Mouse (Mus musculus): ENCODE measurements around the gene Ccdc88c.
"Not testable (repeated sequence)": the region's sequence is repeated elsewhere in the genome, so short reads cannot be mapped to it uniquely, and the experiment has no call there.

Ccdc88c gene

GRCm38 (mm10) chr12:101016412-101016928 is 12.4 kb downstream of the Ccdc88c start:
- no peak for DNase-seq

DNA sequence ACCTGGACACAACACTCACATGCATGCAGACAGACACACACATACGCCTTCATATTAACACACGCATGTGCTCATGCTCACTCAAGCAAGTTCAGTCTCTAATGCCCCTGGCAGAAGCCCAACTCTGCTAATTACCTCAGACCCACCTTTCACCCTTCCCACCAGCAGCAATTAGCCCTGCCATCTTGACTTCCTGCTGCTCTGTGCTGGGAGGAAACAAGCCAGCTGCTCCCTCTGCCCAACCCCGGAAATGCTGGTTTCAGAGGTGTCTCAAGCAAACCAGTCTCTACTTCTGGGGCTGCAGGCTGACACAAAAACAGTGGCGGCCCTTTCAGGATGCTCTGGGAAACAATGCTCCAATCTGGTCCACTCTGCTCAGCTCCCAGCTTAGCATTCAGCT is 12.9 kb downstream of the Ccdc88c start:
- peak; percentile 69 for DNase-seq

DNA sequence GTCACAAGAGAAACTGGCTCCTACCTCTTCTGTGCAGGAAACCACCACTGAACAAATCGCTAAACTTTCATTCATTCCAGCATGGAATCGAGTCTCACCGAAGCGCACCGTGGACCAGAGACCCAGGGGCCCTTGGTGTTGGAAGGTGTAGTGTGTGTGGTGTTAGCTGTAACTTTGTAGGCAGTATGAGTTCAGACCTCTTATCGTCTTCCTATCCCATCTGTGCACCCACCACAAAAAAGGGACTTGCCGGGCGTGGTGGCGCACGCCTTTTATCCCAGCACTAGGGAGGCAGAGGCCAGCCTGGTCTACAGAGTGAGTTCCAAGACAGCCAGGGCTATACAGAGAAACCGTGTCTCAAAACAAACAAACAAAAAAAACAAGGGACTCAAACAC is 13.7 kb downstream of the Ccdc88c start:
- no peak for DNase-seq

DNA sequence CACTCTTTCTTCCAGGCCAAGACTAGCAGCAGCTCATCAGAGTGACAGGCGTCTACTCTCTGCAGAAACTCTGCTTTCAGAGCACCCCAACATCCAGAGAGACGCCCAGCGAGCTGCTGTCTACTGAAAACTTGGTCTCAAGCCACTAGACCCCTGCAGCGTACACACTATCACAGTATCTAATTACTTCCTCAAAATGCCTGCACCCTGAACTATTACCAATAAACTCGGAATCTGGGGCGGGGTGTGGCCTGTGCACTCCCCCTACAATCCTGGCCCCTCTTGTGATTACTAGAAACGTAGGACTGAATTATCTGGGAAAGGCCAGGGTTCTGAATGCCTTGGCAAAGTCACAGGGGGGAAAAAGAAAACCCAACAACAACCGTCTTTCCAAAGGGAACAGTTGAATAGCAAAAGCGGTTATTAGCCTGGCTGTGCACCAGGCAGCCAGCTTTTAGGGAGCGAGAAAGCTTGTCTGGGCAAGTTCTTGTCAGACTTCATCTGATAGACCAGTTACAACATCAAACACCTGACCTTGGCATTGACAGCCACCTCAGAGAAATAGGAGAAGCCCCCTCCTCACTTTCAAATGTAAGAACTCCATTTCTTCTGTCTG is 14.2 kb downstream of the Ccdc88c start:
- no peak for DNase-seq

DNA sequence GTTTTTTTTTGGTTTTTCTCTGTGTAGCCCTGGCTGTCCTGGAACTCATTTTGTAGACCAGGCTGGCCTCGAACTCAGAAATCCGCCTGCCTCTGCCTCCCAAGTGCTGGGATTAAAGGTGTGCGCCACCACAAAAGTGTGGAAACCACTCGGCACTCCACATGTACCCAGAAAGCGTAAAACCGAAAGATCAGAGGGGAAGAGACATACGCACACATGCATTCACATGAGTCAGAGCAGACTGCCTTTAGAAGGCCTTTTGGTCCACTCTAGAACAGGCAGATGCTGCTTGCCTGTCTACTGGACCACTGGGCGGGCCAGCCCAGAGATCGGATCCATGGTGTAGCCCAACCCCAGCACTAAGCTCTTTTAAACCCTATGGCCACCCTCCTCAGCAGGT is 15.2 kb downstream of the Ccdc88c start:
- not testable (repeated sequence) for DNase-seq

- DNase-seq = no peak
Observed at GRCm38 (mm10) chr12:101013078-101013665, 15.7 kb downstream of the Ccdc88c start.

GRCm38 (mm10) chr12:101012197-101013077 is 16.4 kb downstream of the Ccdc88c start:
- no peak for DNase-seq

- DNase-seq = no peak
Observed at GRCm38 (mm10) chr12:101011017-101011416, 17.8 kb downstream of the Ccdc88c start.

DNA sequence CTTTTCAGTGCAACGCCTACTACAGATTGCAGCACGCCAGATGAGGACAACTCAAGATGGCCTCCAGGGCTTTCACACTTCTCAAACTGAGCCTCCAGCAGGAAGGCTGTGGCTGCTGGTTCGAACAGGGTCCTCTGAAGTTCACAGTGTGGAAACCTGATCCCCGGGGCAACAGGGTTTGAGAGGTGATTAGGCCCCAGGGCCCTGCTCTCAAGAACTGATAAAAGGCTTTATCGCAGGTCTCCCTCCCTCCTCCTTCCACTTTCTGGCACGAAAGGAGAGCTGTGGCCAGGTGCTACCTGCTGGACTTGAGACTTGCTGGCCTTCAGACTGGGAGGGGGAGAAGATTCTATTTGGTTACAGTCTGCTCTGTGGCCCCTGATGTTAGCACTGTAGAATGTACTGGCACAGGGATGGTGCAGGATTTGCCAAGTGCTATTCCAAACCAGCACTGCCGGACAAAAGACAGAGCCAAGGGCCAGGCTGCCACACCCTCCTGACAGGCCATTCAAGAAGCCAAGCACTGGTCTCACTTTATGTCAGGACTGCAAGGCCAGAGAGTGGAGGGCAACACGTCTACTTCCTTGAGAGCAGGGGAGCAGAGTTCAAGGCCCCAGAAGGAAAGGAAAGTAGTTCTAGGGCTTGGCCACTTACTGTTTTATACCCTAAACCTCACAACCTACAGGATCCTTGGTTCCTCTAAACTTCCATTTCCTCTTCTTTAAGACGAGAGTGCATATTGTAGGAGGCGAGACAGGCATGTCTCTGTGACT is 18.5 kb downstream of the Ccdc88c start:
- DNase-seq = no peak

DNA sequence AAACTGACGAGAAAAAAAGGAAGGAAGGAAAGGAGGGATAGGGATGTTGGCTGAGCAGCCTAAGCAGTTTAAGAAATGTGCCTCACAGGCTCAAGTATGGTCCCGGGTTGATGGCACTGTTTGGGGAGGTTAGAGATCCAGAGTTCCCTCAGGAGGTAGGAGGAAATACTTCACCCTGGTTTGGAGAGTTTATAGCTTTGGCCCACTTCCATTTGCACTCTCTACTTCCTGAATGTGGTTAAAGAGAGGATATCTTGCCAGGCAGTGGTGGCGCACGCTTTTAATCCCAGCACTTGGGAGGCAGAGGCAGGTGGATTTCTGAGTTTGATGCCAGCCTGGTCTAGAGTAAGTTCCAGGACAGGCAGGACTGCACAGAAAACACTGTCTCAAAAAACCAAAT is 19.6 kb downstream of the Ccdc88c start:
- DNase-seq = no peak

- DNase-seq = no peak
Observed at GRCm38 (mm10) chr12:101008648-101009047, 20.2 kb downstream of the Ccdc88c start.

- no peak for DNase-seq
Observed at GRCm38 (mm10) chr12:101007968-101008481, 20.8 kb downstream of the Ccdc88c start.

- no peak for DNase-seq
Observed at GRCm38 (mm10) chr12:101007427-101007826, 21.4 kb downstream of the Ccdc88c start.

GRCm38 (mm10) chr12:101005665-101006420 is 23.0 kb downstream of the Ccdc88c start:
- peak; percentile 49 for DNase-seq

DNA sequence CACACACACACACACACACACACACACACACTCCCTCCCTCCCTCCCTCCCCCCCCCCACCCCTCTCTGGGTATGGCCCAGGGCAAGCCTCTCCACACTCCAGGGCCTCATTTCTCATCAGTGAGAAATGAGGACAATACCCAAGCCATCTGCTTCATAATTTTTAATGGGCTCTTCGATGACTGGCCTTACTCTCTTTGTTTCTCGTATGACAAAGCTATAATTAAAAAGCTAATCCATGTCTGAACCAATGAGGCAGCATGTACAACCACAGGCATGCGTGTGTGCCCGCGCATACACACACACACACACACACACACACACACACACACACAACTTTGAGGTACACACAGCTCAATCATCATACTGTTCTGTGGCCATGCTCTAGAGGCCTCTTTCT is 23.9 kb downstream of the Ccdc88c start:
- no peak for DNase-seq

- no peak for DNase-seq
Observed at GRCm38 (mm10) chr12:101002801-101003513, 25.9 kb downstream of the Ccdc88c start.

DNA sequence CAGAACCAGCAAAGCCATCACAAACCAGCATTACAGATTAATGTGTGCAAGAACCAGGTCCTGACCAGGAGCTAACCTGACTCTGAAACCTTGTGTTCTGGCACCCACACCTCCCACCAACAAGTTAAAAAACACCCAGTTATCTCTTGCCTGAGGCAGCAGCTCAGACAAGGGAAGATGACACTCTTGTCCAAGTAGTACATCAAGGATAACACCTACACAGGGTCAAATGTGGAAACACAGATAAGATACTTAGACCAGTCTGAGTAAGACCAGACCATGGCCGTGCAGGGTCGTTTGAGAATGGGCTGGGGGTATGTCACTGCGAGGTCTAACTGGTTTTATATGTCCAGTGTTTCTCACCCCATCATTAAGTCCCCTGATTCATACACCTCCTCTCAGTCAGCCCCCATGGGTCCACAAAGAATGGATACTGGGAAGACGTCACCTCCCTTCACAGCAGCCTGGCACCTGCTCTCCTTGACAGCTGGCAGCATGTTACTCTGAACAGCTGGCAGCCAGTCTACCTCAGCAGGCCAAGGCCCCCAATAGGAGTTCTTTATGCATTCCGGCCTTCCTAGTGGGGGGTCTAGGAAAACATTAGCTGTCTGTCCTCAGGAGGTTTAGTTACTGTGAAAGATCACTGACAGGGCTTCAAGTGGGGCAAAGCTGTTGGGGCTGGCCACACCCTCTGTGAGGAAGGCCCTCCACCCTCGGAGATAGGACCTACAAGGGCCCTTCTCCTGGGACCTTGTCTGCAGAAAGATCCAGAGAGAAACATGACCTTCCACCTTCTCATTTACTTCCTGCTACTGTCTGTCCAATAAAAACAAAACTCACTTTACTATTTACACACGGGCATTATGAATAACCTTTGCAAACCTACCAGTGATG is 29.5 kb downstream of the Ccdc88c start:
- no peak for DNase-seq

DNA sequence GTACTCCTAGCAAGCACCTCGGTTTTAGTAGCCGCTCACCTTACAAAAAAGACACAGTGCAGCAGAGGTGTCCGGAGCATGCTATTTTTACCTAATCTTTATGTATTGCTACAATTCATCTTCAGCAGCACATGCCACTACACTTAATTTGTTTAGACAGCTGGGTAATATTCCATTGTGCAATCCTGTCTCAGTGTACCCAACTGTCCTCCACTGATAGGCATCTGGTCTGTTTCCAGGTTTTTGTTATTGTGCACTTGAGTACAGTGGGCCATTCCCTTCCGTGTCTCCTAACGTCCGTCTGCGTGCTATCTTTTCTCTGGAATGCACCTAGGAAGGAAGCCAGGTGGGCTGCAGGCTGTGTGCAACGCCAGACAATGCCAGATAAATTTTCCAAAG is 30.3 kb downstream of the Ccdc88c start:
- DNase-seq = no peak

DNA sequence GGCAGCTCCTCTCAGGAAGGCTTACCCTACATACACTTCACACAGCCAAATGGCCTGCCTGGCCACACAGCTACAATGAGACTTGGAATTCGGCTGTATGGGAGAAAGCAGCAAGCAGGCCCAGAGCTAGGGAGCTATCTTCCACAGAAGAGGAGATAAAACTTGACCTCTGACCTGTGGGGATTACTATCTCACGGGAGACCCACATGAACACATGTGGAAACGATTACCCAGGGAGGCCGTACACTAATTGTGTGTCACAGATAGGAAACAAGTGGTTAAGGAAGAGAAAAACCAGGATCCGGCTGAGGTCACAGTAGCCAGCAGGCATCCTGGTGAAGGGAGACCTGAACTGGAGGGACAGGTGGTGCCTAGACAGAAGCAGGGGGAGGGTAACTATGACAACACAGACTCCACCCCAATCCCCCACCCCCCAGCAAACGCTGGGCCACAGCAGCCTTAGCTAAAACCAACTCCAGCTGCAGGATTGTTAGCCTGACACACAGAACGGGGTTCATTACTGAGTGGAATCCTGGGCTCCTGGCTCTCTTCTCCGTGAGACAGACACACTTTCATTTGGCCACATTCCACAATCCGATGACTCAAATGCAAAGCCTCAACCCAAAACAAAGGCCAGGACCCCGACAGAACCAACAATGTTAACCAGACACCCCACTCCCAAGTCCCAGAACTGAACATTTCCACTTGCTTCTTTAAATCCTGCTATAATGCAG is 30.9 kb downstream of the Ccdc88c start:
- no peak for DNase-seq

All from lung, postnatal 36 days (tissue).